Mouse (Mus musculus) ES-CJ7 (cell line): Measurements from ENCODE around the gene Stmn1.

Experiments used
- DNase-seq: peaks from one replicate; pipeline ENCODE4 v3.0.0; 2011; ENCODE audit warnings: low read depth, low spot score

Stmn1 gene

GRCm38 (mm10) chr4:134457130-134457825 is 10.8 kb upstream of the Stmn1 start:
- DNase-seq: peak; percentile 83

DNA sequence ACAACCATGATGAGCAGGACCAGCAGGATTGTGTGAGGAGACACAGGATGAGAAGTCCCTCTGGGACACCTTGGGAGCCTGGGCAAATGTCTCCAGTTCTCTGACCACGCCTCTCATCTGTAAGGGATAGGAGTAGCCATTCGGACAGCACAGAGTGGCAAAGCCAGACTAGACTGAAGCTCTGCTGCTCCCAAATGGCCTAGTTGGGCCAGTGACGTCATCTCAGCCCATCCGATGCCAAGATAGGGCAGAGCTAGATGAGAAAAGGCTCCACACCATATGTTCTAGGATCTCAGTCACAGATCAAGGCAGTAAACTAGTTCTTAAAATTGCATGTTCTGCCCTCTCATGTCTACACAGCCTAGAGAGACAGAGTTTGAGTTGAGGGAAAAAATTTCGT is 9.3 kb upstream of the Stmn1 start:
- no peak for DNase-seq

- DNase-seq: no peak
Measured at GRCm38 (mm10) chr4:134460277-134460676, 7.8 kb upstream of the Stmn1 start.

DNA sequence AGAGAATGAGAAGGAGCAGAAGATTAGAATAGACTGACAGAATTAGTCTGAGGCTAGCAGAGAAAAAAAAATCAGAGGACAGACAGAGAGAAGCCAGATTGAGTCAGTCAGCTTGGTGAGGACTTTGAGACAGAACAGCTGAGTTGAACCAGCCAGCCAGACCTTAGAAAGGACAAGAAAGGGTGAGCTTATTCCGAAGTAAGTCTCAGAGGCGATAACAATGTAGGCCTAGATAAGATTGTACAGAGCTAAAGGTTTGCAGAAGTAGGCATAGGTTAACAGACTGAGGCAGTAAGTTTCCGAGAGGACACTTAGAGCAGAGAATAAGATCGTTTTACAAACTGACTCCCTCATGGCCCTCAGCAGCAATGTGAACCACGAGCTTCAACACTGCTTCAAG is 6.9 kb upstream of the Stmn1 start:
- DNase-seq: no peak

DNA sequence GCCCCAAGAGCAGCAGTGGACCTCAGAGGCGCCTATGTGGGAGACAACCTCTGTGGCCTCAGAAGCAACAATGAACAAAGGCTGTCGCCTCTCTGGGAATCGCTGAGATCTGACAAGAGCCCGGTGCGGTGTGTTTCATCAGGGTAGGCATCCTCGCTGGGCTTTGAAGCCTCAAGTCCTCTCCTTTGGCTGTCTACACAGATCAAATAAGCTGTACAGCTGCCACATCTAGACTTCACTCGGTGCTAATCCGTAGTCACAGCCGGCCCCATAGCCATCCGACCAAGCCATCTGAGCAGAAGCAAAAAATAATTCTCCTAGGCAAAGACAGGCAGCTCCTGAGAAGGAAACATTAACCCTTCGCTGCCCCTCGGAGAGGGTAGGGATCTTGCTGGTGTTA is 2.3 kb upstream of the Stmn1 start:
- DNase-seq: no peak

DNA sequence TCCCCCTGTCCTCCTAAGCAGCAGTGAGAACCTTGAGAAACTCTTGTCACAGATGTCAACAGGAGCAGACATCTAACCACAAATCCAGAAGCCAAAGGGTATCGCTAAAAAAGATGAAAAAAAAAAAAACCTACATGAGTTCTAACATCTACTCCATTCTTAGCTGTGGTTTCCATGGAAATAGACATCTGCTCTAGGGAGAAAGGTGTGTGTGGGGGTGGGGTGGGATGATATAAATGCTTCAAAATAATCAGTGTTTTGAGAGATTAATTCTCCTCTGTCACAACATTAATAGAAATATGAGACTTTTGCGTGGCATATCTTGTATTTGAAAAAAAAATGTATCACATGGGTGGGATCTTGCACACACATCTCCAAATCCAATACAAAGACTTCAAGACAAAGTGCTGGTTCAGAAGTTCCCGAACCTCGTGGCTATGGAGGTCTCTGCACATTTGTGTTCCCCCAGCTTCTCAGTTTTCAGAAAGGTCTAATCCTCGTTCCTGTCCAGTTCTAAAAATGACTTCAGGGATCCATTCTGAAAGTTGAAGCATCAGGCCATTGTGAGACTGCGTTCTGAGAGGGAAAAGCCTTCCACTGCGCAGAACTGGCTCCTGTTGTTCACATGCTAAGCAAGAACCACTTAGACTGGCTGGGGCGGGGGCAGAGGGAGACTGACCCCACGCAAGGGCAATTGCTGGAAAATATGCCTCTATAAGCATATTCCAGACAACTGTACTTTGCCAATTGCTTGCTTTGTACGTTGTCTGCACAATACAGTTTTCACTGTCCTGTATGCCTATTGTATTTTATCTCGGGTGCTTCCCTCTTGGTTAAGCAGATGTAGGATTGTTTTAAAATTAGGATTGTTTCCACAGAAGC is 1.5 kb upstream of the Stmn1 start:
- DNase-seq: no peak

DNA sequence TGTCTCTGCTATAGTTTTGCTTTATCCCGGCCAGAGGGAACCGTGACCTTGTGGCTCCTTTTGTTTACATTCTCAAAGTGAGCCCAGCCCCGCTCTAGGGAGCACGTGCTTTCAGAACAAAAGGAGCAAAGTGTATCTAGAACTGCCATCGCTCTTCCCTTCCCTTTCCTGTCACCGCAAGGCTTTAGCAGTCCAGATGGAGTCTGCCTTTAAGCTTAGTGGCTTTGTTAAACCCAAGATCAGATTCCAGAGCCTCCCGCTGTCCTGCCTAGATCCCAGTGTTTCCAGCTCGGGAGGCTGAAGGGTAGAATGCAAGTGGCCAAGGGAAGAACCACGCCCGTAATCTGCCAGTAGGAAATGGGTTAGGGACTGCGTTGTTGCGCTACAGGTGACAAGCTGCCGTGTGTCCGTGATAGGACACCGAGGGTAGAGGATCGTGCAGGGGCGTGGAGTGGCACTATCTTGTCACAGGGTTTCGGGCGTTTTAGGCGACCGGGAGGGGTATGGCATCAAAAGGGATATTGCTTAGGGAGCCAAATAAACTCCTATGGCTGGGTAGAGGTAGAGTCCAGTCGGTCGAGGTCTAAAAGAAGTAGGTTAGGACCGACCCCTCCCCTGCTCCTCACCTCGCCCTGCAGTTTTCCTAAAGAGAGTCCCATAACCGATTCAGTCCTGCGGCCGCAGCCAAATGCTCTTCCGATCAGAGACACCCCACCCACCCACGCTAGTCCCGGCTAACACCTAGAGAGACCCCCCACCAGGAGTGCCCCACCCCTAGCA is 495 bp upstream of the Stmn1 start:
- DNase-seq: peak; percentile 91

DNA sequence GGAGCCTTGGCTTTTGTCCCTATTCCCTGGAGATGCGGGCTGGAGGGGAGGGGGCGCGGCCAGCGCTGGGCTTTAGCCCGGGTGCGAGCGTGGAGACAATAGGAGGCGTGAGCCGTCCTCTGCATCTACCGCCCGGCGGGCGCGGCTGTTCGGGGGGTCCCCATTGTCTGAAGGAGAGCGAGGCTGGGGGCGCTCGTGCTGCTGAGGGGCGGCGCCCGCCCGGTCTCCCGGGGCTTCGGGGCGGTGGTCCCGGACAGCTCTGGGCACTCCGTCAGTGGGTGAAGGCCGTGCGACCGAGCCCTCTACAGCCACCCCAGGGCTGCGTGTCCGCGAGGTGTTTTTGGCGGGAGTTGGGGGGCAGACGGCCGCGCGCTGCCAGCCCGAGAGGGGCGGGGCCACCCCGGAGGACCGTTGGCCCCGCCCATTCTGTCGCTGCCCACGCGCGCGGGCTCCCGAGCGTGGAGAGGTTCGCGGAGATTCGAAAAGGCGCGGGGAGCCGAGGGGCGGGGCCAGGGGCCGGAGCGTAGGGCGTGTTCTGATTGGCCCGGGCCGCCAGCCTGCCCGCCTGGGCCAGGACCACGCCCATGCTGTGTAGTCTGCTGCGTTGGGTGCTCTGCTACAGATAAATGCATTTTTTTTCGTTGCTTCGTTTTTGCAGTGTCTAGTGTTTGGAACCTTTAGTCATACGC is 602 bp downstream of the Stmn1 start:
- peak; percentile 94 for DNase-seq

DNA sequence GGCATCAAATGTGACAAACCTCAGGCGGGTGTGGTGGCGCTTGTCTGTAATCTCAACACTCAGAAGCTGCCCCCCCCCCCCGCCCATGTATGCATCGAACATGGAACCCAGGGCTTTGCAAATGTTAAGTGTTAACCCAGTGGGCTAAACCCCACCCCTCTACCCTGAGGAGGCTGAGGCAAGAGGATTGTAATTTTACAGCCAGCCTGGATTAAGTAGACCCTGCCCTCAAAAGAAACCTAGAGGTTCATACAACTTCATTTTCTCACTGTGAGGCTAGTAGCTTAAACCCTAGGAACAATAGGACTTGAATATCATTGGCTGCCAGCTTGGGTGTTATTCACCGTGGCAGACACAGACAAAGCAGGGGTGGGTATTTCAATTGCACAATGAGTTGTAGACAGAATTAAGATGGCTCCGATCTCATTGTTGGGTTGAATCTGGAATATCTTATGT is 1.2 kb downstream of the Stmn1 start:
- DNase-seq: peak; percentile 41

GRCm38 (mm10) chr4:134469985-134470384 is 1.9 kb downstream of the Stmn1 start:
- no peak for DNase-seq

- DNase-seq: peak; percentile 65
Measured at GRCm38 (mm10) chr4:134471469-134471868, 3.3 kb downstream of the Stmn1 start.

GRCm38 (mm10) chr4:134473764-134474163 is 5.6 kb downstream of the Stmn1 start:
- DNase-seq: no peak

GRCm38 (mm10) chr4:134474240-134474639 is 6.1 kb downstream of the Stmn1 start:
- DNase-seq: no peak

DNA sequence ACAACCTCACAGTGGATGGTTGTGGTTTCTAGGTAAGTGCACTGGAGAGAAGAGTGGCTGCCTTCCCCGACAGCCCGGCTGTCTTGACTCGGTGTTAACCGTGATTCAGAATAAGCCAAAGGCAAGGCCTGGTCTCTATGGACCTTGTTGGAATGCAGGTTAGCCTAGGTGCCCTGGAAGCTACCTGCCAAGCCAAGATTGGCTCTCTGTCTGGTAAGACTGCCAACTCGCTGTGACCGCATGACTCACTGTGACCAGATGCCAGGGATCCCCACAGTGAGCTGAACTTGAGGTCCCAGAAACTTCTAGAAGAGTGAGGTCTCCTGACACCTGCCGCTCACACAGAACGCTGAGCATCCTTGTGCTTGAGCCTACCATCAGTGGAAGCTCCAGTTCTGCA is 8.8 kb downstream of the Stmn1 start:
- no peak for DNase-seq

DNA sequence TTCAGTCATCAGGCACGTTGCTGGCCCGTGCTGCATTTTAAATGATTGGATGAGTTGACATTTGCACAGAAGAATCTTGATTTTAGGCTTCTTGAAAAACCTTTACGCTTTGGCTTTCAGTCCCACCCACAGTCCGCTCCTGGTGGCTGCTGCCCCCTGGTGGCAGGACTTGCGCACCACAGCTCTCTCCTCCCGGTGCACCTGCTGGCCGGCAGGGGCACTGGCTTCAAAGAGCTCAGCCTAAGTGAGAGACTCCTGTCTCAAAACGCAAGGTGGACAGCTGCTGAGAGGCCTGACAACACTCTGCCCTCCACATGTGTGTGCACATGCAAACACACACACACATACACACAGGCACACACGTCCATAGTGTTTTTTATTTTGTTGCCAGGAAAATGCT is 9.9 kb downstream of the Stmn1 start:
- DNase-seq: peak; percentile 86

DNA sequence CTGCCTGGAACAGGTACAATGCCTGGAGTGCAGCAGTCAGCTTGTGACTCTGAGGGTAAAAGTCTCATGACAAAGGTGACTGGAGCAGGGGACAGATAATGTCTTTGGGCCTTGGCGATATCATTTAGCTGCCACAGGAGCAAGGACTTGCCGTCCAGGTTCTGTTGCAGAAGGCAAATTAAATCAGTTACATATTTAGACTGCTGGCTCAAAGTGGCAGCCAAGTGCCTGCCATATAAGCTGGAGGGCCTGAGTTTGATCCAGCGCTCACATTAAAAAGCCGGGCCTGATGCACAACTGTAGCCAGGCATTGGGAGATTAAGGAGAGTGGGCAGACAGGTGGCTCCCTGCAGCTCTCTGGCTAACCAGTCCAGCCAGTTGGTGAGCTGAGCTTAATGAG is 11.7 kb downstream of the Stmn1 start:
- no peak for DNase-seq

DNA sequence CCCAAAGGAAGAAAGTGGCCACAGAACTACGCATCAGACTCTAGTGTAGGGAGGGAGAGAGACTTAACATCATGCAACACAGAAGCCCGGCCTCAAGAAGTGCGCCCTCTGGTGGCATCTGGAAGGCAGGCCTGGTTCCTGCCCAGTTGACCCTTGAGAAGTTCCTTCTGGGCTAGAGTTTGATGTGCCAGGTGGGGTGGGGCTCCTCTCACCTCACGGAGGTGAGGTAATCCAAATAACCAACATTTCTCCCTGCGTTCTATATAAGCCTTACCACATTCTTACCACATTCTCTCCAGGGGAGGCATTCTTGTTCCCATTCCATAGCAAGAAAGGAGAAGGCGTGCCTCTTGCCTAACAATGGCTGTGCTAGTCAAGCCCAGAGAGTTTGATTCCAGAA is 12.7 kb downstream of the Stmn1 start:
- DNase-seq: peak; percentile 94

GRCm38 (mm10) chr4:134481270-134481669 is 13.2 kb downstream of the Stmn1 start:
- DNase-seq: no peak

DNA sequence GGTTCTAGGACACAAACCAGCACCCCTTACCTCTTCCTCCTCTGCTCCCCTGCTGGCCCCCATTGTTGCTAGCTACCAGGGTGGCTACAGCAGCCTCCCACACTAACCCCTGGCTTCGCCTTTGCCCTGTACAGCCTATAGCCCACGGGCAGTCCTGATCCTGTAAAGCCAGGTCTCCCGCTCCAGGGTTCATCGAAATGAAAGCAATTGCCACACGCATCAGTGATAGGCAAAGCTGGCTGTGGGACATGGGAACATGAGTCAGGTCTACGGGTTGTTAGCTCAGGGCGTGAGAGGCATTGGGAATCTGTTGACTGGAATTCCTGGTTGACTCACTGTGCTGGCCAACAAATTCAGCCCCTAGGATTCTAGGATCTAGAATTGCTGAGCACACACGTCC is 14.3 kb downstream of the Stmn1 start:
- no peak for DNase-seq

DNA sequence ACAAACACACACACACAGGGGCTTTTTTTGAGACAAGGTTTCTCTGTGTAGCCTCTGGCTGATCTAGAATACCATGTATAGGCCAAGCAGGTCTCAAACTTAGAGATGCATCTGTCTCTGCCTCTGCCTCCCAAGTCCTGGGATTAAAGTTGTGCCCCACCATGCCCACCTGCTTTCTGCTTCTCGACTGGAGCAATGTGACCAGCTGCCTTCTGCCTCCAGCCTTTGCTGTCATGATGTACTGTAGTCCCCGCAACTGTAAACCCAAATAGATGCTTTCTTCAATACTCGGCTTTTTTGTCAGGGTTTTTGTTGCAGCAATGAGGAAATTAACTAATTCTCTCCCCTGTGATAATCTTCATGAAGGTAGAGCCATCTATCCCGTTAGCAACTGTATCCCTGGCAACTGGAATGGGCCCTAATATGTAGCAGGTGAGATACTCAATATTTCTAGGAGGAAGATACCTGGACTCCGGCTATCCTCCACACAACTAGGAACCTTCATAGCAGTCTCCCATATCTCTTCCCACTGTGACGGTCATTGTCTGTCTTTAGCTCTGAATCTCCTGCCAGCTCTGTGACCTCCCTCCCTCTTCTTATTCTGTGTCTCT is 15.1 kb downstream of the Stmn1 start:
- DNase-seq: no peak

DNA sequence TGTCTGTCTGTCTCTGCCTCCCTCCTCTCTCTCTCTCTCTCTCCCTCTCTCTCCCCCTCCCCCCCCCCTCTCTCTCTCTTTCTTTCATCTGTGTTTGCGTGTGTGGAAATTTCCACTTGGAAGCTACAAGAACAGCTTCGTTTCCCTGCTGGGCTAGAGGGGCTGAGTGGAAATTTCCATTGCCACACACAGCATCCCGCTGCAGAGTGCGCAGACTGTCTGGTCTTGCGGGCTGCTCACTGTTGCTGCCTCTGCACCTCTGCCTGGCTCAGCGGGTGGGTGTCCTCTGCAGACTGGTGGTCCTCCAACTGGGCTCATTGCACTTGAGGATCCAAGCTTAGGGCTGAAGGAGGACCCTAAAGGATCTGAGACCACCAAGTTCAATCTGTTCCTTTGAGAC is 15.6 kb downstream of the Stmn1 start:
- DNase-seq: no peak
